Mouse (Mus musculus) right cerebral cortex, adult 2 months (tissue): ENCODE measurements around the gene Cops4.

ENCODE experiments used
- DNase-seq, 2 experiments: peaks; one replicate each; pipeline ENCODE4 v3.0.0; 2021 to 2022; ENCODE audit warnings: low spot score in 2 of 2

Cops4 gene

GRCm38 (mm10) chr5:100518049-100519026 is at the start of gene Cops4:
Gene Cops4, plus strand, starts transcription at chr5:100518309.
- peak; percentile 95 to 97 for DNase-seq

GRCm38 (mm10) chr5:100476328-100476727 is 41.8 kb upstream of the Cops4 start:
- no peak for DNase-seq

GRCm38 (mm10) chr5:100477604-100478003 is 40.5 kb upstream of the Cops4 start:
- DNase-seq, result no peak

- no peak for DNase-seq
Measured at GRCm38 (mm10) chr5:100483569-100483968, 34.5 kb upstream of the Cops4 start.

GRCm38 (mm10) chr5:100487120-100487519 is 31.0 kb upstream of the Cops4 start:
- DNase-seq, result no peak

- DNase-seq, result no peak
Measured at GRCm38 (mm10) chr5:100488231-100488630, 29.9 kb upstream of the Cops4 start.

GRCm38 (mm10) chr5:100489340-100489739 is 28.8 kb upstream of the Cops4 start:
- no peak for DNase-seq

- no peak for DNase-seq
Measured at GRCm38 (mm10) chr5:100491704-100492103, 26.4 kb upstream of the Cops4 start.

- DNase-seq, result peak; percentile 60 to 67
Measured at GRCm38 (mm10) chr5:100498436-100499180, 19.5 kb upstream of the Cops4 start.

- no peak for DNase-seq
Measured at GRCm38 (mm10) chr5:100499243-100499642, 18.9 kb upstream of the Cops4 start.

- peak; percentile 55 to 59 for DNase-seq
Measured at GRCm38 (mm10) chr5:100499831-100500304, 18.2 kb upstream of the Cops4 start.

- DNase-seq, result peak; percentile 88 to 92
Measured at GRCm38 (mm10) chr5:100500458-100500961, 17.6 kb upstream of the Cops4 start, which contains the start of gene Lin54. Gene Lin54, minus strand, starts transcription at chr5:100500639.

- DNase-seq, result no peak
Measured at GRCm38 (mm10) chr5:100501267-100501666, 16.8 kb upstream of the Cops4 start.

GRCm38 (mm10) chr5:100509247-100509646 is 8.9 kb upstream of the Cops4 start:
- DNase-seq, result no peak

GRCm38 (mm10) chr5:100512576-100512975 is 5.5 kb upstream of the Cops4 start:
- no peak for DNase-seq

GRCm38 (mm10) chr5:100519027-100519411 is 910 bp downstream of the Cops4 start:
- no peak for DNase-seq

- DNase-seq, result no peak
Measured at GRCm38 (mm10) chr5:100520223-100520622, 2.1 kb downstream of the Cops4 start.

GRCm38 (mm10) chr5:100523331-100523730 is 5.2 kb downstream of the Cops4 start:
- DNase-seq, result no peak

- no peak for DNase-seq
Measured at GRCm38 (mm10) chr5:100524921-100525320, 6.8 kb downstream of the Cops4 start.

GRCm38 (mm10) chr5:100525620-100526019 is 7.5 kb downstream of the Cops4 start:
- DNase-seq, result no peak

- peak; percentile 10 to 16 for DNase-seq
Measured at GRCm38 (mm10) chr5:100526164-100526563, 8.1 kb downstream of the Cops4 start.

- peak in 1 of 2 experiments; percentile 17 for DNase-seq
Measured at GRCm38 (mm10) chr5:100535826-100536225, 17.7 kb downstream of the Cops4 start.
